Mouse (Mus musculus) gastrocnemius, postnatal 25 days (tissue): ENCODE measurements around the gene Cenpb. TPM values are rescaled to one million over a fixed set of nuclear protein-coding genes. Genes with fewer than 3 reads are reported as not detected.
A peak's percentile ranks its signal among the peaks of the same experiment; 100 is the strongest.

Experiments
- DNase-seq: peaks from one replicate; pipeline ENCODE4 v3.0.0; 2022
- total RNA-seq, 2 experiments: library from RNA; stranded (reverse); gene quantifications; 1 replicate in 1 of 2; 2 replicates in 1 of 2; pipeline ENCODE4 v1.2.3; 2021

Gene Cenpb
- total RNA-seq, 2 experiments from 2014 or later, result 58.9 to 61.8 TPM

GRCm38 (mm10) chr2:131200710-131201109 is 20.8 kb upstream of the Cenpb start:
- no peak for DNase-seq

GRCm38 (mm10) chr2:131196606-131197316 is 16.9 kb upstream of the Cenpb start:
- DNase-seq, result no peak

GRCm38 (mm10) chr2:131191005-131191390 is 11.1 kb upstream of the Cenpb start:
- DNase-seq, result no peak

- DNase-seq, result no peak
Measured at GRCm38 (mm10) chr2:131190344-131191004, 10.6 kb upstream of the Cenpb start.

GRCm38 (mm10) chr2:131189521-131190309 is 9.8 kb upstream of the Cenpb start:
- DNase-seq, result peak; percentile 45

- no peak for DNase-seq
Measured at GRCm38 (mm10) chr2:131188311-131188710, 8.4 kb upstream of the Cenpb start.

GRCm38 (mm10) chr2:131187602-131187922 is 7.7 kb upstream of the Cenpb start:
- no peak for DNase-seq

GRCm38 (mm10) chr2:131186771-131187601 is 7.1 kb upstream of the Cenpb start, which contains the start of the genes Cdc25b and Spef1:
Gene Cdc25b, plus strand, starts transcription at chr2:131186949.
Gene Spef1, minus strand, starts transcription at chr2:131187282.
- DNase-seq, result peak; percentile 85

GRCm38 (mm10) chr2:131186343-131186742 is 6.5 kb upstream of the Cenpb start:
- no peak for DNase-seq

- DNase-seq, result peak; percentile 44
Measured at GRCm38 (mm10) chr2:131179246-131179886, 501 bp downstream of the Cenpb start.

GRCm38 (mm10) chr2:131178828-131179245 is 1.0 kb downstream of the Cenpb start:
- DNase-seq, result no peak

GRCm38 (mm10) chr2:131177932-131178331 is 1.9 kb downstream of the Cenpb start:
- DNase-seq, result no peak

- no peak for DNase-seq
Measured at GRCm38 (mm10) chr2:131176491-131176890, 3.4 kb downstream of the Cenpb start.

- no peak for DNase-seq
Measured at GRCm38 (mm10) chr2:131175945-131176309, 3.9 kb downstream of the Cenpb start.

GRCm38 (mm10) chr2:131175286-131175944 is 4.5 kb downstream of the Cenpb start:
- no peak for DNase-seq

- DNase-seq, result peak; percentile 34
Measured at GRCm38 (mm10) chr2:131174700-131175099, 5.2 kb downstream of the Cenpb start.

GRCm38 (mm10) chr2:131172322-131172721 is 7.5 kb downstream of the Cenpb start:
- no peak for DNase-seq

GRCm38 (mm10) chr2:131171401-131172104 is 8.3 kb downstream of the Cenpb start:
- DNase-seq, result peak; percentile 64

GRCm38 (mm10) chr2:131170936-131171335 is 8.9 kb downstream of the Cenpb start:
- no peak for DNase-seq

- no peak for DNase-seq
Measured at GRCm38 (mm10) chr2:131168914-131169313, 11.0 kb downstream of the Cenpb start.
